Mouse (Mus musculus): ENCODE results near the gene Gm20388. TPM values are rescaled to one million over a fixed set of nuclear protein-coding genes. Genes with fewer than 3 reads are reported as not detected.

The Gm20388 gene
- polyA plus RNA-seq, 1 experiment from 2014 or later, result 7.4 TPM

- H3K4me3 ChIP-seq (replicated peaks), result no peak overlapping the region
- peaks cover 81% of the 10 kb centered on the region for H3K27me3 ChIP-seq
- 0 out of 2 replicates have a peak, but pooled peaks cover 3% of the 10 kb centered on the region for H3K4me1 ChIP-seq
- no peak for ATAC-seq (replicated peaks; ENCODE audit: low FRiP score)
- no peak overlapping the region for H3K4me2 ChIP-seq
- no peak overlapping the region for H3K27ac ChIP-seq
- H3K9ac ChIP-seq, result no peak overlapping the region
- no peaks in the 10 kb centered on the region for H3K36me3 ChIP-seq
- no peaks in the 10 kb centered on the region for H3K9me3 ChIP-seq (replicated peaks)
- WGBS, result 12% methylated on average over 16 of the region's 16 CpGs
Measured at GRCm38 (mm10) chr8:122745750-122746275, 2835.2 kb downstream of the Gm20388 start.

GRCm38 (mm10) chr8:122746439-122746838 lies 2835.8 kb downstream of the Gm20388 start:
- WGBS, result 61% methylated on average over 7 of the region's 7 CpGs
- Histone ChIP-seq H3K9ac (no peak overlapping the region), H3K27me3 (peaks cover 75% of the 10 kb centered on the region), H3K36me3 (no peaks in the 10 kb centered on the region), H3K4me1 (0 out of 2 replicates have a peak, but pooled peaks cover 3% of the 10 kb centered on the region), H3K9me3 (replicated peaks) (no peaks in the 10 kb centered on the region), H3K4me2 (no peak overlapping the region), H3K4me3 (replicated peaks) (no peak overlapping the region), H3K27ac (no peak overlapping the region)
- no peak for ATAC-seq (replicated peaks; ENCODE audit: low FRiP score)

GRCm38 (mm10) chr8:122747825-122748224 lies 2837.2 kb downstream of the Gm20388 start:
- Histone ChIP-seq H3K27ac (no peak overlapping the region), H3K9ac (no peak overlapping the region), H3K4me2 (no peak overlapping the region), H3K4me1 (0 out of 2 replicates have a peak, but pooled peaks cover 3% of the 10 kb centered on the region), H3K27me3 (peaks cover 66% of the 10 kb centered on the region), H3K36me3 (no peaks in the 10 kb centered on the region), H3K4me3 (replicated peaks) (no peak overlapping the region), H3K9me3 (replicated peaks) (no peaks in the 10 kb centered on the region)
- ATAC-seq (replicated peaks; ENCODE audit: low FRiP score), result no peak
- WGBS, result 85% methylated on average over 1 of the region's 1 CpGs

DNA sequence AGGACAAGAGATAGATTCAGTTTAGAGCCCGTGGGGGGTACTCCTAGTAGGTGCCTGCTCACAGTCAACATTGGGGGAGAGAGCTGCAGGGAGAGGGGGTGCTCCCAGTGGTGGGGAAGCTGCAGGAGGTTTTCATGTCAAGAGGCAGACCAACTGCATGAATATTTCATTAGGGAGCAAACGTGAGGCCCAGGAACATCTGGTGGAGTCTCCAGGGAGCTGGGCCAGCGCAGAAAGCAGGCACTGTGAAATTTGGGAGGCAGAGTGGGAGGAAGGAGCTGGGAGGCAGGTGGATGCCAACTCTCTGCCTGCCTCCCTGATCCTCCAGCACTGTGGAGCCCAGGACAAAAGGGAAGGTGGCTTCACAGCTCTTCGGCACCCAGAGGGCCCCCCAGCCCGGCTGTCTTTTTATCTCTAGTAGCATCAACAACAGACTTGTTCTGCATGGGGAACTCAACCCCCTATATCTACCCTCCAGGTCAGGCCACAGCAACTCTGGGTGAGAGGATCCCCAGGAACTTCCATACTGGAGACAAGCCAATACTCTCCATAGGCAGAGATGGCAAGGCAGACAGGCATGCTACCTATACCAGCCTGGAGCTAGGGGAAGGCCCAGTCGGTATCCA lies 2838.8 kb downstream of the Gm20388 start:
- Histone ChIP-seq H3K27me3 (peaks cover 64% of the 10 kb centered on the region), H3K4me2 (no peak overlapping the region), H3K36me3 (no peaks in the 10 kb centered on the region), H3K4me1 (0 out of 2 replicates have a peak, but pooled peaks cover 3% of the 10 kb centered on the region), H3K9ac (no peak overlapping the region), H3K9me3 (replicated peaks) (no peaks in the 10 kb centered on the region), H3K4me3 (replicated peaks) (no peak overlapping the region), H3K27ac (no peak overlapping the region)
- 64% methylated on average over 6 of the region's 6 CpGs for WGBS
- ATAC-seq (replicated peaks; ENCODE audit: low FRiP score), result no peak

GRCm38 (mm10) chr8:122751342-122751741 lies 2840.7 kb downstream of the Gm20388 start:
- 74% methylated on average over 5 of the region's 5 CpGs for WGBS
- Histone ChIP-seq H3K4me2 (no peak overlapping the region), H3K27me3 (peaks cover 45% of the 10 kb centered on the region), H3K9me3 (replicated peaks) (no peaks in the 10 kb centered on the region), H3K9ac (no peak overlapping the region), H3K4me1 (no peaks in the 10 kb centered on the region), H3K27ac (no peak overlapping the region), H3K36me3 (no peaks in the 10 kb centered on the region), H3K4me3 (replicated peaks) (no peak overlapping the region)
- no peak for ATAC-seq (replicated peaks; ENCODE audit: low FRiP score)

GRCm38 (mm10) chr8:122752111-122752721 lies 2841.6 kb downstream of the Gm20388 start:
- no peaks in the 10 kb centered on the region for H3K9me3 ChIP-seq (replicated peaks)
- no peak overlapping the region for H3K27ac ChIP-seq
- no peak overlapping the region for H3K9ac ChIP-seq
- no peak overlapping the region for H3K4me2 ChIP-seq
- H3K36me3 ChIP-seq, result no peaks in the 10 kb centered on the region
- H3K27me3 ChIP-seq, result peaks cover 36% of the 10 kb centered on the region
- 86% methylated on average over 29 of the region's 29 CpGs for WGBS
- no peak for ATAC-seq (replicated peaks; ENCODE audit: low FRiP score)
- H3K4me3 ChIP-seq (replicated peaks), result no peak overlapping the region
- no peaks in the 10 kb centered on the region for H3K4me1 ChIP-seq

GRCm38 (mm10) chr8:122758597-122758996 lies 2848.0 kb downstream of the Gm20388 start:
- ATAC-seq (replicated peaks; ENCODE audit: low FRiP score), result no peak
- Histone ChIP-seq H3K27me3 (peaks cover 30% of the 10 kb centered on the region), H3K4me3 (replicated peaks) (no peak overlapping the region), H3K9me3 (replicated peaks) (no peaks in the 10 kb centered on the region), H3K4me2 (no peak overlapping the region), H3K9ac (no peak overlapping the region), H3K4me1 (no peaks in the 10 kb centered on the region), H3K36me3 (no peaks in the 10 kb centered on the region), H3K27ac (no peak overlapping the region)

DNA sequence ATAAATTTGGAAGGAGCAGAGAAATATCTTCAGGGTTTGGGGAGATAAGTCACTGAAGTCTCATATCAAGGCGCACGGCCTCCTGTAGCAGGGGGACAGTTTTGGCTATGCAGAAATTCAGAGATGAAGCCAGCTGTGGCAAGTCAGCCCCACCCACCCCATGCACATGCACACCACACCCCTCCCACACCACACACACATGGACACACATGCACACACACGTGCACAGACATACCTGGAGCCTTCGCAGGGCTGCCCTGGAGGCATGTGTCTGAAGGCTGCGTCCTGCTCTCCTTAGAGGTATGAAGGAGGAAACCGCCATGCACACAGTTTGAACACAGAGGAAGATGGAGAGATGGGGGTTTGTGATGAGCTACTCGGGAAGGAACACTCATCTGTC lies 2849.5 kb downstream of the Gm20388 start:
- no peaks in the 10 kb centered on the region for H3K4me1 ChIP-seq
- H3K27me3 ChIP-seq, result peaks cover 23% of the 10 kb centered on the region
- no peaks in the 10 kb centered on the region for H3K9me3 ChIP-seq (replicated peaks)
- WGBS, result 76% methylated on average over 7 of the region's 7 CpGs
- no peaks in the 10 kb centered on the region for H3K36me3 ChIP-seq
- no peak overlapping the region for H3K27ac ChIP-seq
- no peak overlapping the region for H3K9ac ChIP-seq
- no peak overlapping the region for H3K4me3 ChIP-seq (replicated peaks)
- ATAC-seq (replicated peaks; ENCODE audit: low FRiP score), result no peak
- H3K4me2 ChIP-seq, result no peak overlapping the region

GRCm38 (mm10) chr8:122761109-122761508 lies 2850.5 kb downstream of the Gm20388 start:
- no peaks in the 10 kb centered on the region for H3K36me3 ChIP-seq
- H3K4me3 ChIP-seq (replicated peaks), result no peak overlapping the region
- H3K27me3 ChIP-seq, result peaks cover 23% of the 10 kb centered on the region
- no peak overlapping the region for H3K9ac ChIP-seq
- H3K9me3 ChIP-seq (replicated peaks), result no peaks in the 10 kb centered on the region
- no peak overlapping the region for H3K4me2 ChIP-seq
- no peak for ATAC-seq (replicated peaks; ENCODE audit: low FRiP score)
- H3K27ac ChIP-seq, result no peak overlapping the region
- 70% methylated on average over 6 of the region's 6 CpGs for whole genome bisulfite sequencing
- no peaks in the 10 kb centered on the region for H3K4me1 ChIP-seq

DNA sequence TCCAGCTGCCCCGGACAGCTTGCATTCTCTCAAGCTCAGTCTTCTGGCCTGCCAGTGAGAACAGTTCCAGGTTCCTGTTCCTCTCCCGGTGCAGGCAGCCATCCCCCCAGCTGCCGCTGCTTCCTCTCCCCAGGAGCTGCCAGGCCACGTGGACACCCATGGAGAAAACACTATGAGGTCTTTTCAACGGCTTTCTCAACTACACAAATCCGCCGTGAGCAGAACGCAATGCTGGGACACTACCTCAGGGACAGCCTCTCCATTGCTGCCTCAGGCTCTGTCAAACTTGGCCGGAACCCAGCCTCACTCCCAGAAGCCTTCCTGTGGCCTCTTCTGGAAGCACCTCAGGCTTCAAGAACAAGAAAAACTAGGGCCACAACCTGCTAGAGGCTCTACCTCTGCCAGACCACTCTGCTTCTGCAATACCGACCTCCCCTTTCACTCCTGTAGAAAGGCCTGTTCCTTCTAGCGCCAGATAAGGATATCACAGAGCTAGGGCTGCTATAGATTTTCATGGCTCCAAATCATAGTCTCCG lies 2852.2 kb downstream of the Gm20388 start:
- no peak overlapping the region for H3K27ac ChIP-seq
- peaks cover 25% of the 10 kb centered on the region for H3K27me3 ChIP-seq
- no peak overlapping the region for H3K4me2 ChIP-seq
- no peaks in the 10 kb centered on the region for H3K36me3 ChIP-seq
- WGBS, result 63% methylated on average over 12 of the region's 12 CpGs
- no peaks in the 10 kb centered on the region for H3K9me3 ChIP-seq (replicated peaks)
- no peak overlapping the region for H3K9ac ChIP-seq
- no peaks in the 10 kb centered on the region for H3K4me1 ChIP-seq
- no peak for ATAC-seq (replicated peaks; ENCODE audit: low FRiP score)
- H3K4me3 ChIP-seq (replicated peaks), result no peak overlapping the region

DNA sequence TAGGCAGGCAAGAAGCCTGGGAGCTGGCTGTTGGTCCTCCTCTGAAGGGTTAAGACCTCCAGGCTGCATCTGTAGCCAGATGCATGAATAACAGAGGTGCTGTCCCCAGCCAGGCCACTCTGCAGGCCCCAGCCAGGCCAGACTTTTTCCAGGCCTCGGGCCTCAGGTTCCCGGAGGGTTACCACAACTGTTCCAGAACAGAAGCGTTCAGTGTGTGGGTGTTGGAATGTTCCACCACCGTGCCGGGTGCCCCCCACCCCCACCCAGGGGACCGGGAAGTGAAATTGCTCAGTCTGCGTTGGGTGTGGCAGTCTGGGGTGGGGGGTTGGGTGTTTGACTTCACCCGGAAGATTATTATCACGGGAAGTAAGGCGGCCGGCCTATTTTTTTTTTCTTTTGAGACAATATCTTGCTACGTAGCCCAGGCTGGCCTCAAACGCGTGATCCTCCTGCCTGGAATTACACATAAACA lies 2852.7 kb downstream of the Gm20388 start:
- 77% methylated on average over 14 of the region's 14 CpGs for WGBS
- no peak overlapping the region for H3K9ac ChIP-seq
- ATAC-seq (replicated peaks; ENCODE audit: low FRiP score), result no peak

DNA sequence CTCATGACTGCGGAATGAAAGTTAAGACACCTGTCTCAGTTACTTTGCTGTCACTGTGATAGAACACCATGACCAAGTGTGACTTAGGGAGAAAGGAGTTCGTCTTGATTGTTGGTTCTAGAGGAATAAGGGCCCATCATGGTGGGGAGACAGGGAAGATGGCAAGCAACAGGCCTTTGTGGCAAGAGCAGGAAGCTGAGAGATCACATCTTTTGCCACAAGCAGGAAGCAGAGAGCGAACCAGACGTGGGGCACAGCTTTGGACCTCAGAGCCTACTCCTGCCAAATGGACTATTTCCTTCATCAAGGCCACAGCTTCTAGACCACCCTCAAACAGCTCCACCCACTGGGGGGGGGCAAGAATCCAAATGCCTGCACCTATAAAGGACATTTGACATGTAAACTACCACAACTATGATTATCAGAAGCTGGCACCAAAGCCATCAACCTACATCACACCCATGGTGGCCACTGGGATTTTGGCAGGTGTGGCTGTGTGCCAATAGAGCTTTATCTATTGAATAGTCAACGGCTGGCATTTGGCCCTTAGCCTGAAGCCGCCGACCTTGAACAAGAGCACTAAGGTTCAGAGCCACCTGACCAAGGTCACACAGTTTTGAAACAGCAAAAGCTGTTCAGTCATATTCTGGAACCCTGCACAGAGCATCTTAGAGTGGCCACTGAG lies 2854.3 kb downstream of the Gm20388 start:
- no peaks in the 10 kb centered on the region for H3K4me1 ChIP-seq
- H3K27ac ChIP-seq, result no peak overlapping the region
- H3K27me3 ChIP-seq, result peaks cover 33% of the 10 kb centered on the region
- H3K36me3 ChIP-seq, result no peaks in the 10 kb centered on the region
- 81% methylated on average over 7 of the region's 7 CpGs for WGBS
- no peak overlapping the region for H3K4me2 ChIP-seq
- no peak for ATAC-seq (replicated peaks; ENCODE audit: low FRiP score)
- no peak overlapping the region for H3K9ac ChIP-seq
- no peak overlapping the region for H3K4me3 ChIP-seq (replicated peaks)
- H3K9me3 ChIP-seq (replicated peaks), result no peaks in the 10 kb centered on the region

More for the DNA sequence above, 2852.7 kb downstream of the Gm20388 start:
- Histone ChIP-seq H3K4me1 (no peaks in the 10 kb centered on the region), H3K27me3 (peaks cover 25% of the 10 kb centered on the region), H3K9me3 (replicated peaks) (no peaks in the 10 kb centered on the region), H3K4me3 (replicated peaks) (no peak overlapping the region), H3K36me3 (no peaks in the 10 kb centered on the region), H3K4me2 (no peak overlapping the region), H3K27ac (no peak overlapping the region)
